8 mouse cellular contexts compared by ENCODE assay signal in genomic region chr11:32709563-32709962, GRCm38 (mm10).
DNase-seq lines count a peak whose midpoint lies in the region.

No protein-coding gene starts in this region.

- peak; percentile 73 for DNase-seq in kidney, adult 9 months
- DNase-seq in kidney, adult 18-20 months, result no peak
- DNase-seq in 416B (ENCODE audit: low read depth), result peak; percentile 69
- peak; percentile 62 for DNase-seq in CD4-positive, CD25-positive, alpha-beta regulatory T cell, adult 2 months (ENCODE audit: low read depth, low spot score)
- peak; percentile 71 to 84 for DNase-seq in cerebellum, postnatal 10 days
- peak; percentile 74 for DNase-seq in induced T-regulatory cell, adult 2 months (ENCODE audit: low read depth)
- peak; percentile 53 for DNase-seq in retina, adult 2 months (ENCODE audit: low read depth, low spot score)
- DNase-seq in urinary bladder, adult 2 months (ENCODE audit: low spot score), result no peak

Comparison
In these comparisons a context has a peak if more than half of its experiments do, and no peak if none do; other contexts are left out.
1. DNase-seq: peak in kidney, adult 9 months (single experiment), 416B (single experiment), CD4-positive, CD25-positive, alpha-beta regulatory T cell, adult 2 months (single experiment), cerebellum, postnatal 10 days (2 of 2), induced T-regulatory cell, adult 2 months (single experiment) and retina, adult 2 months (single experiment); none in kidney, adult 18-20 months (single experiment) and urinary bladder, adult 2 months (single experiment).